Mouse (Mus musculus) lung, postnatal 0 days (tissue): Measurements from ENCODE around the gene Syncrip.

ENCODE experiments used
- CTCF ChIP-seq: IDR thresholded peaks from 2 replicates; pipeline ENCODE4 v1.5.1; 2016; ENCODE audit warnings: antibody characterized with exemption, mild to moderate bottlenecking
- EP300 ChIP-seq: IDR thresholded peaks from 2 replicates; pipeline ENCODE4 v1.6.1; 2016; ENCODE audit warnings: antibody characterized with exemption, mild to moderate bottlenecking, control low read depth

- TF ChIP-seq CTCF (no peak), EP300 (no peak)
Measured at GRCm38 (mm10) chr9:88520849-88521483, 38.6 kb upstream of the Syncrip start.
